Mouse (Mus musculus) midbrain, embryonic 15.5 days (tissue): ENCODE results near the gene Olfr199. TPM values are rescaled to one million over a fixed set of nuclear protein-coding genes. Genes with fewer than 3 reads are reported as not detected.
"Not testable (repeated sequence)": the region's sequence is repeated elsewhere in the genome, so short reads cannot be mapped to it uniquely, and the experiment has no call there.

Source experiments
- ATAC-seq: fragments of 200-750 bp; cut with Nextera tagmentation; replicated peaks from 2 replicates; pipeline ENCODE4 v1.8.0; 2017; ENCODE audit warnings: moderate TSS enrichment
- H3K27ac ChIP-seq: fragments of 300-500 bp; sonication (generic); 2 replicates; pipeline ENCODE4 v1.5.1; 2015; ENCODE audit warnings: mild to moderate bottlenecking, inconsistent platforms
- H3K27me3 ChIP-seq: fragments of 300-500 bp; sonication (generic); replicated peaks from 2 replicates; pipeline ENCODE4 v1.6.1; 2015; ENCODE audit warnings: inconsistent platforms
- H3K36me3 ChIP-seq: fragments of 300-500 bp; sonication (generic); replicated peaks from 2 replicates; pipeline ENCODE4 v1.6.1; 2015; ENCODE audit warnings: inconsistent platforms
- H3K4me1 ChIP-seq: fragments of 300-500 bp; sonication (generic); 2 replicates; pipeline ENCODE4 v1.6.1; 2015; ENCODE audit warnings: inconsistent platforms
- H3K4me2 ChIP-seq: fragments of 300-500 bp; sonication (generic); 2 replicates; pipeline ENCODE4 v1.6.1; 2015; ENCODE audit warnings: inconsistent platforms, mild to moderate bottlenecking, moderate library complexity
- H3K4me3 ChIP-seq: fragments of 300-500 bp; sonication (generic); 2 replicates; pipeline ENCODE4 v1.5.1; 2015; ENCODE audit warnings: mild to moderate bottlenecking, inconsistent platforms
- H3K9ac ChIP-seq: fragments of 300-500 bp; sonication (generic); 2 replicates; pipeline ENCODE4 v1.6.1; 2015; ENCODE audit warnings: mild to moderate bottlenecking, inconsistent platforms
- H3K9me3 ChIP-seq: fragments of 300-500 bp; sonication (generic); 2 replicates; pipeline ENCODE4 v1.6.1; 2016; ENCODE audit warnings: inconsistent platforms
- WGBS: fragments of 180-500 bp; shearing (Covaris S2); methylation state at CpG from one replicate; pipeline ENCODE4 v1.1.7; 2015; ENCODE audit warnings: mixed read lengths; 5-methylcytosine and 5-hydroxymethylcytosine counted together
- polyA plus RNA-seq: library from polyadenylated mRNA; unstranded; fragments of >200 nt; fragmentation: Nextera tagmentation; extraction: Ambion mirVana; gene quantifications from 2 replicates; pipeline ENCODE4 v1.2.1, GENCODE M21; 2015

Gene Olfr199
- not detected in 2 replicates for polyA plus RNA-seq

- not testable (repeated sequence) for H3K27me3 ChIP-seq, ATAC-seq, H3K4me3 ChIP-seq, H3K9me3 ChIP-seq, H3K4me2 ChIP-seq, H3K9ac ChIP-seq, H3K27ac ChIP-seq, H3K36me3 ChIP-seq, H3K4me1 ChIP-seq
- WGBS = 77% methylated on average over 1 of the region's 1 CpGs
Measured at GRCm38 (mm10) chr16:59219667-59220066, at the start of gene Olfr199. Gene Olfr199, minus strand, starts transcription at chr16:59219767.

DNA sequence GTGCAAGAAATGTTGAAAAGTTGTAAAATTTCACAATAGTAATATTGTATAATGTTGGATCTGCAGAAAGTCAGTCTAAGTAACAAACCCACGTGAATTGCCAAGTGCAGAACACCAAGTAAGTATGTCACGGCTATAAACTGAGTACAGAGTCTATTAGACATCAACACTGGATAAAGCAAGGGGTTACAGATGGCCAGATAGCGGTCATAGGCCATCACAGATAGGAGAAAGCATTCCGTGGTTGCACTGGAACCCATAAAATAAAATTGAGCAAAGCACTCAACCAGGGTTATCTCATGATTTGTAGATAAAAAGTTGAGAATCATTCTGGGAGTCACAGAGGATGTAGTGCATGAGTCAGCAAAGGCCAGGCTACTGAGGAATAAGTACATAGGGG is 49.5 kb upstream of the Olfr199 start:
- H3K9me3 ChIP-seq, H3K4me2 ChIP-seq, H3K36me3 ChIP-seq, H3K27me3 ChIP-seq, H3K4me1 ChIP-seq, H3K9ac ChIP-seq, H3K4me3 ChIP-seq, ATAC-seq, H3K27ac ChIP-seq: not testable (repeated sequence)
- 81% methylated on average over 4 of the region's 4 CpGs for WGBS

- no peak overlapping the region for H3K27ac ChIP-seq
- ATAC-seq = no peak
- H3K9me3 ChIP-seq = no peaks in the 10 kb centered on the region
- H3K27me3 ChIP-seq = no peaks in the 10 kb centered on the region
- no peaks in the 10 kb centered on the region for H3K36me3 ChIP-seq
- H3K4me2 ChIP-seq = no peak overlapping the region
- 85% methylated on average over 17 of the region's 17 CpGs for WGBS
- no peaks in the 10 kb centered on the region for H3K4me1 ChIP-seq
- no peak overlapping the region for H3K4me3 ChIP-seq
- no peak overlapping the region for H3K9ac ChIP-seq
Measured at GRCm38 (mm10) chr16:59249684-59250083, 30.1 kb upstream of the Olfr199 start.

DNA sequence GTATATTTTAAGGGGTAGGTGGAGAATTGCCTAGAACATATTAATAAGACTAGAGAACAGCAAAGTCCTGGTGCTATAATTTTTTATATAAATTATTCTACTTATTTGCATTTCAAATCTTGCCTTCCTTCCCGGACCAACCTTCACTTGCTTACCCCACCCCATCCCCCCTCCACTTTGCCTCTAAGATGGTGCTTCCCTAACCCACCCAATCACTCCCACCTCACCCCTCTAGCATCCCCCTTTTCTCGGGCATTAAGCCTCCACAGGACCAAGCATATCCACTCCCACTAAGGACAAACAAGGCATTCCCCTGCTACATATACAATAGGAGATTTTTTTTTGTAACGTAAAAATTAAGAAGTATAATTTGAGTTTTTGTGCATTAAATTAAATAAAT is 1.7 kb downstream of the Olfr199 start:
- not testable (repeated sequence) for H3K9ac ChIP-seq, H3K4me1 ChIP-seq, H3K27me3 ChIP-seq, H3K9me3 ChIP-seq, H3K4me3 ChIP-seq, H3K36me3 ChIP-seq, ATAC-seq, H3K27ac ChIP-seq, H3K4me2 ChIP-seq
- WGBS = 71% methylated on average over 3 of the region's 3 CpGs

- H3K9me3 ChIP-seq, H3K4me3 ChIP-seq, H3K36me3 ChIP-seq, H3K4me2 ChIP-seq, H3K4me1 ChIP-seq, H3K27ac ChIP-seq, H3K27me3 ChIP-seq, ATAC-seq, H3K9ac ChIP-seq: not testable (repeated sequence)
- WGBS = 60% methylated on average over 1 of the region's 1 CpGs
Measured at GRCm38 (mm10) chr16:59203433-59203832, 16.1 kb downstream of the Olfr199 start, which contains the start of gene Olfr198. Gene Olfr198, minus strand, starts transcription at chr16:59203533.

- no peak for ATAC-seq
- no peaks in the 10 kb centered on the region for H3K27me3 ChIP-seq
- no peak within 1 kb of the TSS for H3K4me2 ChIP-seq
- H3K4me1 ChIP-seq = no peaks in the 10 kb centered on the region
- no peak within 1 kb of the TSS for H3K27ac ChIP-seq
- H3K4me3 ChIP-seq = no peak within 1 kb of the TSS
- H3K9me3 ChIP-seq = no peaks in the 10 kb centered on the region
- no peak within 1 kb of the TSS for H3K9ac ChIP-seq
- WGBS = 74% methylated on average over 3 of the region's 3 CpGs
- no peaks in the 10 kb centered on the region for H3K36me3 ChIP-seq
Measured at GRCm38 (mm10) chr16:59170354-59170753, 49.2 kb downstream of the Olfr199 start, which contains the start of gene Olfr196. Gene Olfr196, minus strand, starts transcription at chr16:59170454.

Other genes starting within 250 kb of the Olfr199 start
- not detected in 2 replicates for gene Olfr183, start 224.4 kb downstream of the Olfr199 start, polyA plus RNA-seq
- gene Olfr186, start 189.5 kb downstream of the Olfr199 start, polyA plus RNA-seq = not detected in 2 replicates
- gene Olfr187, start 180.0 kb downstream of the Olfr199 start, polyA plus RNA-seq = not detected in 2 replicates
- gene Olfr190, start 141.8 kb downstream of the Olfr199 start, polyA plus RNA-seq = not detected in 2 replicates
- gene Olfr191, start 129.9 kb downstream of the Olfr199 start, polyA plus RNA-seq = not detected in 2 replicates
- gene Olfr193, start 107.9 kb downstream of the Olfr199 start, polyA plus RNA-seq = not detected in 2 replicates
- not detected in 2 replicates for gene Olfr194, start 98.7 kb downstream of the Olfr199 start, polyA plus RNA-seq
- not detected in 2 replicates for gene Olfr195, start 72.7 kb downstream of the Olfr199 start, polyA plus RNA-seq
- gene Olfr196, start 49.3 kb downstream of the Olfr199 start, polyA plus RNA-seq = not detected in 2 replicates
- gene Olfr198, start 16.2 kb downstream of the Olfr199 start, polyA plus RNA-seq = not detected in 2 replicates
- gene Olfr201, start 52.9 kb upstream of the Olfr199 start, polyA plus RNA-seq = not detected in 2 replicates
- gene Olfr202, start 67.0 kb upstream of the Olfr199 start, polyA plus RNA-seq = not detected in 2 replicates
- gene Olfr203, start 79.1 kb upstream of the Olfr199 start, polyA plus RNA-seq = not detected in 2 replicates
- gene Olfr204, start 98.5 kb upstream of the Olfr199 start, polyA plus RNA-seq = not detected in 2 replicates
- gene Olfr205, start 111.4 kb upstream of the Olfr199 start, polyA plus RNA-seq = not detected in 2 replicates
- not detected in 2 replicates for gene Olfr206, start 129.5 kb upstream of the Olfr199 start, polyA plus RNA-seq
- not detected in 2 replicates for gene Olfr209, start 144.2 kb upstream of the Olfr199 start, polyA plus RNA-seq
- 0.06 and 0.13 TPM in 2 replicates for gene Gabrr3, start 187.6 kb upstream of the Olfr199 start, polyA plus RNA-seq